Mouse (Mus musculus) Patski (cell line): ENCODE results near the gene Plcb1. TPM values are rescaled to one million over a fixed set of nuclear protein-coding genes. Genes with fewer than 3 reads are reported as not detected.

Source experiments
- ATAC-seq: fragments of 100-300 bp; one replicate; pipeline ENCODE4 v1.8.0; 2021
- CTCF ChIA-PET: fragments of 350-600 bp; sonication (Branson Sonifier 250); formaldehyde crosslinking; loops from one replicate; lab custom pipeline; 2022; ENCODE audit warnings: inconsistent platforms; lab: Charles Lee
- POLR2A ChIA-PET: fragments of 350-600 bp; sonication (Branson Sonifier 250); formaldehyde crosslinking; loops from one replicate; lab custom pipeline; 2022; ENCODE audit warnings: antibody characterized with exemption, inconsistent platforms; lab: Charles Lee
- DNase-seq: peaks from one replicate; pipeline ENCODE4 v3.0.0-alpha.2; 2011; ENCODE audit warnings: low read depth, low spot score
- H3K27me3 ChIP-seq: fragments of 371-371 bp; one replicate; pipeline ENCODE4 v1.5.1; 2021
- CTCF ChIP-seq: fragments of 100-300 bp; IDR thresholded peaks from one replicate; pipeline ENCODE4 v1.5.1; 2021
- in situ Hi-C: fragments of 300-500 bp; cut with MboI; formaldehyde crosslinking; loops from 3 replicates; pipeline ENCODE4 v1.11.1; 2018; ENCODE audit warnings: low pct_unique_long_range_greater_than_20kb, mixed read lengths
- polyA plus RNA-seq: library from polyadenylated mRNA; unstranded; gene quantifications from one replicate; pipeline ENCODE4 v1.2.3, GENCODE M21; 2021

The Plcb1 gene
- polyA plus RNA-seq, 1 experiment from 2014 or later = 0.09 TPM

- H3K27me3 ChIP-seq = no peaks in the 10 kb centered on the region
- in situ Hi-C loops = no loop called here
- no peak for TF ChIP-seq CTCF
- POLR2A ChIA-PET = no interaction called here
- DNase-seq = no peak
- ATAC-seq = no peak
- CTCF ChIA-PET = interaction anchor here (0.6 to 1.4 kb wide), 2 partner anchors 12 to 54 kb away, joined by 3 read pairs; no protein-coding TSS in a partner anchor
Observed at GRCm38 (mm10) chr2:135496553-135496952, 710.7 kb downstream of the Plcb1 start.

- no peak for TF ChIP-seq CTCF
- CTCF ChIA-PET = interaction anchor here (1.4 kb wide), 1 partner anchor 13 kb away, joined by 3 read pairs; no protein-coding TSS in a partner anchor
- POLR2A ChIA-PET = no interaction called here
- DNase-seq = no peak
- no peaks in the 10 kb centered on the region for H3K27me3 ChIP-seq
- in situ Hi-C loops = no loop called here
- ATAC-seq = no peak
Observed at GRCm38 (mm10) chr2:135497251-135497650, 711.4 kb downstream of the Plcb1 start.

GRCm38 (mm10) chr2:135500872-135501271, 715.0 kb downstream of the Plcb1 start:
- no peak for DNase-seq
- no peak for ATAC-seq
- in situ Hi-C loops = no loop called here

GRCm38 (mm10) chr2:135503328-135503997, 717.6 kb downstream of the Plcb1 start:
- CTCF ChIA-PET = no interaction called here
- no peak for DNase-seq
- in situ Hi-C loops = no loop called here
- ATAC-seq = no peak
- POLR2A ChIA-PET = no interaction called here
- no peak for TF ChIP-seq CTCF
- no peaks in the 10 kb centered on the region for H3K27me3 ChIP-seq

More at GRCm38 (mm10) chr2:135500872-135501271, 715.0 kb downstream of the Plcb1 start:
- no peaks in the 10 kb centered on the region for H3K27me3 ChIP-seq
- no peak for TF ChIP-seq CTCF
- POLR2A ChIA-PET = no interaction called here
- CTCF ChIA-PET = interaction anchor here (1.6 kb wide), 1 partner anchor 13 kb away, joined by 3 read pairs; no protein-coding TSS in a partner anchor

- ATAC-seq = no peak
- TF ChIP-seq CTCF = no peak
- CTCF ChIA-PET = no interaction called here
- DNase-seq = no peak
- H3K27me3 ChIP-seq = no peaks in the 10 kb centered on the region
- POLR2A ChIA-PET = no interaction called here
- in situ Hi-C loops = no loop called here
Observed at GRCm38 (mm10) chr2:135503998-135504354, 718.1 kb downstream of the Plcb1 start.

GRCm38 (mm10) chr2:135507111-135507510, 721.2 kb downstream of the Plcb1 start:
- no peak for TF ChIP-seq CTCF

GRCm38 (mm10) chr2:135518956-135519355, 733.1 kb downstream of the Plcb1 start:
- no peak for DNase-seq
- no peak for TF ChIP-seq CTCF
- in situ Hi-C loops = no loop called here
- ATAC-seq = no peak
- POLR2A ChIA-PET = no interaction called here
- CTCF ChIA-PET = no interaction called here
- no peaks in the 10 kb centered on the region for H3K27me3 ChIP-seq

More at GRCm38 (mm10) chr2:135507111-135507510, 721.2 kb downstream of the Plcb1 start:
- ATAC-seq = no peak
- POLR2A ChIA-PET = no interaction called here
- DNase-seq = no peak
- in situ Hi-C loops = no loop called here
- H3K27me3 ChIP-seq = no peaks in the 10 kb centered on the region
- CTCF ChIA-PET = no interaction called here

Other genes starting within 250 kb of the Plcb1 start
- gene Hao1, start 231.7 kb upstream of the Plcb1 start, polyA plus RNA-seq = not detected
- gene Tmx4, start 141.9 kb upstream of the Plcb1 start, polyA plus RNA-seq = 40.0 TPM